ENCODE assay signal across 13 mouse cellular contexts in the genomic region with DNA sequence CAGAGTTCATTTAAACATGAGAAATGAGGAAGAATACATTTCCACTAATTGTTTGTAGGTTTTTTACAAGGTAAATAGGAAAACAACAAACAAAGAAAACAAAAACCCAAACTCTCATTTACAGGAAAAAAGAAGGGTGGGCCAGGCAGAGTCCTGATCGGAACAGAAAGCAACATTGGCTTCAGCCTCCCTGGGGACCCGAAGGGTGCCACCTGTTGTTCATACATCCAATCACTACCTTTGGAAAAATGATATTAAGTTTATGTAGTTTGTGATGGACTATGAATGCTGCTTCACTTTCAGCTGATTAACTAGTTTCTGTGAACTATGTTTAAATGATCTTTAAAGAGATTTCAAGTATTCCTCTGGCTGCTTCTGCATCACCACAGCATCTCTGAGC. TPM values are rescaled to one million over a fixed set of nuclear protein-coding genes. Genes with fewer than 3 reads are reported as not detected.
DNase-seq lines count a peak whose midpoint lies in the region; ATAC-seq and TF ChIP-seq lines count a peak whose summit lies in the region.
"Had no signal": no experiment of that assay in that cellular context is flagged by ENCODE, and none has a peak within 500 bp of the region (broad histone marks: within the 10 kb centered on the region; RNA-seq: fewer than 3 reads in every experiment).

No protein-coding gene starts in this region.

- H3K36me3 ChIP-seq in heart, embryonic 14.5 days (ENCODE audit: control insufficient read depth, insufficient read depth, low read length) = peaks cover 19% of the 10 kb centered on the region; the same call in 1 of the 2 replicates
- H3K36me3 ChIP-seq in lung, embryonic 14.5 days (ENCODE audit: insufficient read depth) = no peaks in the 10 kb centered on the region; the same call in 1 of the 2 replicates
- no peaks in the 10 kb centered on the region for H3K36me3 ChIP-seq in embryonic facial prominence, embryonic 14.5 days (ENCODE audit: control insufficient read depth, insufficient read depth, low read length)
- peaks cover 11% of the 10 kb centered on the region for H3K36me3 ChIP-seq in splenic B cell, adult 2 months (ENCODE audit: control insufficient read depth, insufficient read depth, low read length, poor library complexity, severe bottlenecking)
- no peaks in the 10 kb centered on the region for H3K36me3 ChIP-seq in hindbrain, embryonic 11.5 days (ENCODE audit: control insufficient read depth, insufficient read depth, low read length)
- H3K36me3 ChIP-seq: hindbrain, embryonic 12.5 days had no signal

- no peak for DNase-seq in heart, adult 8-10 months (ENCODE audit: low spot score)
- no peak for DNase-seq in lung, embryonic 14.5 days
- DNase-seq in lung, postnatal 4 days = no peak
- no peak for DNase-seq in embryonic facial prominence, embryonic 14.5 days (ENCODE audit: low spot score)
- DNase-seq in splenic B cell, adult 2 months (ENCODE audit: low read depth, low spot score) = peak; percentile 32
- no peak for DNase-seq in hindbrain, embryonic 11.5 days (ENCODE audit: low spot score)
- DNase-seq in adrenal gland, postnatal 36 days = no peak
- DNase-seq: cerebellum, postnatal 10 days; left cerebral cortex, postnatal 4 days; right cerebral cortex, adult 18-20 months had no signal

- TF ChIP-seq CTCF in lung, embryonic 14.5 days (IDR thresholded peaks at IDR 0.05; ENCODE audit: low read depth) = no peak

- WGBS in heart, embryonic 14.5 days = 62% methylated on average over 2 of the region's 2 CpGs
- WGBS in lung, embryonic 14.5 days = 57% methylated on average over 2 of the region's 2 CpGs
- WGBS in embryonic facial prominence, embryonic 14.5 days = 75% methylated on average over 2 of the region's 2 CpGs
- 85% methylated on average over 2 of the region's 2 CpGs for WGBS in hindbrain, embryonic 11.5 days

- no peak for ATAC-seq in heart, embryonic 14.5 days (ENCODE audit: insufficient number of reproducible peaks, insufficient read depth, low FRiP score, low read depth)
- ATAC-seq in lung, embryonic 14.5 days (ENCODE audit: insufficient read depth) = no peak
- ATAC-seq in embryonic facial prominence, embryonic 14.5 days (ENCODE audit: low read depth) = no peak
- ATAC-seq in hindbrain, embryonic 11.5 days (ENCODE audit: low FRiP score) = no peak

- H3K9ac ChIP-seq in heart, embryonic 14.5 days (ENCODE audit: low read length) = peak overlapping the region; percentile 67
- H3K9ac ChIP-seq in lung, embryonic 14.5 days = no peak overlapping the region
- no peak overlapping the region for H3K9ac ChIP-seq in embryonic facial prominence, embryonic 14.5 days (ENCODE audit: low read depth, low read length)
- no peak overlapping the region for H3K9ac ChIP-seq in hindbrain, embryonic 11.5 days (ENCODE audit: low read depth, low read length)
- H3K9ac ChIP-seq: hindbrain, embryonic 12.5 days had no signal

- peak overlapping the region in 1 of 2 experiments; percentile 85; a peak in 2 of 4 replicates for H3K4me3 ChIP-seq in heart, embryonic 14.5 days (ENCODE audit: control insufficient read depth in 1 of 2, insufficient read depth in 1 of 2, low read depth in 1 of 2, low read length in 2 of 2)
- peak overlapping the region; percentile 33; the same call in 1 of the 2 replicates for H3K4me3 ChIP-seq in lung, embryonic 14.5 days (ENCODE audit: low read depth, low read length)
- H3K4me3 ChIP-seq in embryonic facial prominence, embryonic 14.5 days (ENCODE audit: low read depth, low read length) = peak overlapping the region; percentile 33; the same call in 1 of the 2 replicates
- no peak overlapping the region for H3K4me3 ChIP-seq in hindbrain, embryonic 11.5 days (ENCODE audit: low read depth, low read length)
- H3K4me3 ChIP-seq: erythroblast, embryonic 14.5 days; hindbrain, embryonic 12.5 days had no signal

- H3K4me2 ChIP-seq in heart, embryonic 14.5 days (ENCODE audit: low read length) = peak overlapping the region; percentile 86
- H3K4me2 ChIP-seq in lung, embryonic 14.5 days = peak overlapping the region; percentile 56
- peak overlapping the region; percentile 77 for H3K4me2 ChIP-seq in embryonic facial prominence, embryonic 14.5 days (ENCODE audit: low read depth, low read length)
- no peak overlapping the region for H3K4me2 ChIP-seq in hindbrain, embryonic 11.5 days (replicated peaks; ENCODE audit: low read depth, low read length)
- H3K4me2 ChIP-seq: hindbrain, embryonic 12.5 days had no signal

- H3K27me3 ChIP-seq in heart, embryonic 14.5 days (ENCODE audit: control insufficient read depth, insufficient read depth, low read length) = no peaks in the 10 kb centered on the region
- no peaks in the 10 kb centered on the region for H3K27me3 ChIP-seq in lung, embryonic 14.5 days (ENCODE audit: insufficient read depth, low read length)
- H3K27me3 ChIP-seq in embryonic facial prominence, embryonic 14.5 days (replicated peaks; ENCODE audit: control insufficient read depth, insufficient read depth, low read length) = no peaks in the 10 kb centered on the region
- H3K27me3 ChIP-seq in splenic B cell, adult 2 months (ENCODE audit: control insufficient read depth, insufficient read depth, low read length, poor library complexity, severe bottlenecking) = no peaks in the 10 kb centered on the region
- no peaks in the 10 kb centered on the region for H3K27me3 ChIP-seq in hindbrain, embryonic 11.5 days (ENCODE audit: control insufficient read depth, insufficient read depth, low read length)
- H3K27me3 ChIP-seq: hindbrain, embryonic 12.5 days had no signal

- peaks cover 8 to 35% of the 10 kb centered on the region in 2 experiments for H3K4me1 ChIP-seq in heart, embryonic 14.5 days (ENCODE audit: control insufficient read depth in 2 of 2, insufficient read depth in 2 of 2, low read length in 2 of 2)
- H3K4me1 ChIP-seq in lung, embryonic 14.5 days (ENCODE audit: insufficient read depth) = peaks cover 12% of the 10 kb centered on the region
- peaks cover 5% of the 10 kb centered on the region for H3K4me1 ChIP-seq in embryonic facial prominence, embryonic 14.5 days (ENCODE audit: control insufficient read depth, insufficient read depth, low read length)
- H3K4me1 ChIP-seq in hindbrain, embryonic 11.5 days (replicated peaks; ENCODE audit: control insufficient read depth, insufficient read depth, low read length) = no peaks in the 10 kb centered on the region

- no peaks in the 10 kb centered on the region for H3K9me3 ChIP-seq in heart, embryonic 14.5 days (ENCODE audit: control insufficient read depth, low read length)
- H3K9me3 ChIP-seq in lung, embryonic 14.5 days (ENCODE audit: low read depth, low read length) = no peaks in the 10 kb centered on the region
- H3K9me3 ChIP-seq in embryonic facial prominence, embryonic 14.5 days (ENCODE audit: control insufficient read depth, low read length) = no peaks in the 10 kb centered on the region
- H3K9me3 ChIP-seq in hindbrain, embryonic 11.5 days (ENCODE audit: control insufficient read depth, low read length) = no peaks in the 10 kb centered on the region
- H3K9me3 ChIP-seq: hindbrain, embryonic 12.5 days had no signal

- H3K27ac ChIP-seq in heart, embryonic 14.5 days (replicated peaks in 1 of 2; ENCODE audit: control insufficient read depth in 1 of 2, insufficient read depth in 1 of 2, low read depth in 2 of 2, low read length in 2 of 2) = no peak overlapping the region
- no peak overlapping the region for H3K27ac ChIP-seq in lung, embryonic 14.5 days (ENCODE audit: low read depth)
- H3K27ac ChIP-seq in embryonic facial prominence, embryonic 14.5 days (replicated peaks; ENCODE audit: low read depth, low read length) = no peak overlapping the region
- H3K27ac ChIP-seq in hindbrain, embryonic 11.5 days (ENCODE audit: low read depth, low read length) = no peak overlapping the region
- H3K27ac ChIP-seq: hindbrain, embryonic 12.5 days had no signal

RNA-seq across cellular contexts. Expression of a gene that starts 55.0 kb away (rescaled TPM):
- polyA plus RNA-seq in heart, embryonic 14.5 days (2014; fragmentation: Nextera tagmentation; extraction: Ambion mirVana) = 35.1 and 35.6 TPM in 2 replicates
- 10 to 100 TPM; 63.7 to 86.8 (median 76.8) TPM for total RNA-seq in heart, adult 8-10 months (2022)
- 58.0 and 67.9 TPM in 2 replicates for polyA plus RNA-seq in lung, embryonic 14.5 days (2014; fragmentation: Nextera tagmentation; extraction: Ambion mirVana)
- polyA plus RNA-seq in embryonic facial prominence, embryonic 14.5 days (2014; fragmentation: Nextera tagmentation; extraction: Ambion mirVana) = 33.5 and 40.6 TPM in 2 replicates
- 48.6 and 51.1 TPM in 2 replicates for polyA plus RNA-seq in hindbrain, embryonic 11.5 days (2014; fragmentation: Nextera tagmentation; extraction: Ambion mirVana)
- total RNA-seq in adrenal gland, postnatal 36 days (2021) = 10 to 100 TPM; 17.1 to 19.3 TPM
